Mouse (Mus musculus): ENCODE results near the gene Rab8a. TPM values are rescaled to one million over a fixed set of nuclear protein-coding genes. Genes with fewer than 3 reads are reported as not detected.
"Not testable (repeated sequence)": the region's sequence is repeated elsewhere in the genome, so short reads cannot be mapped to it uniquely, and the experiment has no call there.

Rab8a gene
- 94.1 and 96.0 TPM in 2 replicates for polyA plus RNA-seq (2015; fragmentation: Nextera tagmentation; extraction: Ambion mirVana)

DNA sequence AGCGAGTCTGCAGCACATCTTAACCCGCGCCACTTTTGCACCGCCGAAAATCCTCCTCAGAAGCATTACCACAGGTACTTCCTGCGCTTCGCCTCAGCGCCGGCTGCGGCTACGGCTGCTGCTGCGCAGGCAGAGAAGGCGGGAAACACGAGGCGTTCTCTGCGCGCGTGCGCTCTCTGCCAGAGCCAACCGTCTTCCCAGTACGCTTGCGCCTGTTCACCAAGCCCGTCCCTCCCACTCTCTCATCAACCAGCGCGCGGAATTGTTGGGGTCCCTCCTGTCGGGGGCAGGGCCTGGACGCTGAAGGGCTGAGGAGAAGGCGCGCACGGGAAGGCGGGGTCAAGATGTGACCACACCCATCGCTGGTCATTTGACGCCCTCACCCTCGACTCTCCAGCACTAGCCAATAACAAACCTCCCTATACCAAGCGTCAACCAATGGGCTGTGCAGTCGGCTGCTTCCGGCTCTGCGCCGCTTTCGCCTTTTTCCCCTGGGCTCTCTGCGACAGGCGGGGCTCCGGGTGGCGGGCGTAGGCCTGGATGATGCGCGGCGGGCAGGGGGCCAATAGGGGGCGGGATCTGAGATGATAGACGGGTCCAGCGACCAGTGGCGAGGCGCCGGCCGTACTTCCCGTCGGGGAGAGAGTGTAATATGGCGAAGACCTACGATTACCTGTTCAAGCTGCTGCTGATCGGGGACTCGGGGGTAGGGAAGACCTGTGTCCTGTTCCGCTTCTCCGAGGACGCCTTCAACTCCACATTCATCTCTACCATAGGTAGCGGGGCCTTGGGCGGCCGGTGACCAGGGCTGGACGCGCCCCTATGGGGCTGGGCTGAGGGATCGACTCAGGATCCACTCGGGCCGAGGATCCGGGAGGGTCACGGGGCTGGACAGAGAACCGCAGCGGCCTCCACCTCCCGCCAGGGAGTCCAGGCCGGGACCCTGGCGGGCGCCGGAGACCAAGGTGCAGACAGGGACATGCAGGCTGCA, at the start of gene Rab8a:
Gene Rab8a (plus strand): TSS at position 494 of the 991 bp plus-strand sequence.
- H3K4me3 ChIP-seq, result peak within 1 kb of the TSS; percentile 96
- H3K9me3 ChIP-seq, result no peaks in the 10 kb centered on the region
- H3K4me1 ChIP-seq (replicated peaks), result peaks cover 31% of the 10 kb centered on the region
- H3K36me3 ChIP-seq, result peaks cover 11% of the 10 kb centered on the region
- peak within 1 kb of the TSS; percentile 98 for H3K9ac ChIP-seq
- ATAC-seq (ENCODE audit: low FRiP score), result peak; percentile 99
- under 1% methylated on average over 81 of the region's 82 CpGs for WGBS
- peak within 1 kb of the TSS; percentile 87 for H3K4me2 ChIP-seq
- peak within 1 kb of the TSS; percentile 91 for H3K27ac ChIP-seq
- no peaks in the 10 kb centered on the region for H3K27me3 ChIP-seq

DNA sequence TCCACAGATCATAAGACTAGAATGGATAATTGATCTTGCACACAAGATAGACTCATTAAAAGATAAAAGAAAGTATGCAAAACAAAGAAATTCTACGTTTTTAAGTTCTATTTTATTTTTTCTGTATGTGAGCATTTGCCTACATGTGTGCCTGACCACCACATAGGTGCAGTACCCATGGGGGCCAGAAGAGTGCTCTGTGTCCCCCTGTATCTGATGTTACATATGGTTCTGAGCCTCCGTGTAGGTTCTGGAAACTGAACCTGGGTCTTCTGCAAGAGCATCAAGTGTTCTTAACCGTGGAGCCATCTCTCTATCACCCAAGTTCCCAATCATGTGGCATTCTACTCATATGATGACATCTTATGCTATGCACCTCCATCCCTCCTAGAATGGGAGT, 48.5 kb upstream of the Rab8a start:
- Histone ChIP-seq H3K27ac (no peak overlapping the region), H3K9me3 (no peaks in the 10 kb centered on the region), H3K9ac (no peak overlapping the region), H3K27me3 (no peaks in the 10 kb centered on the region), H3K4me2 (no peak overlapping the region), H3K36me3 (no peaks in the 10 kb centered on the region), H3K4me1 (replicated peaks) (no peaks in the 10 kb centered on the region), H3K4me3 (no peak overlapping the region)
- WGBS, result 69% methylated on average over 3 of the region's 3 CpGs
- no peak for ATAC-seq (ENCODE audit: low FRiP score)

DNA sequence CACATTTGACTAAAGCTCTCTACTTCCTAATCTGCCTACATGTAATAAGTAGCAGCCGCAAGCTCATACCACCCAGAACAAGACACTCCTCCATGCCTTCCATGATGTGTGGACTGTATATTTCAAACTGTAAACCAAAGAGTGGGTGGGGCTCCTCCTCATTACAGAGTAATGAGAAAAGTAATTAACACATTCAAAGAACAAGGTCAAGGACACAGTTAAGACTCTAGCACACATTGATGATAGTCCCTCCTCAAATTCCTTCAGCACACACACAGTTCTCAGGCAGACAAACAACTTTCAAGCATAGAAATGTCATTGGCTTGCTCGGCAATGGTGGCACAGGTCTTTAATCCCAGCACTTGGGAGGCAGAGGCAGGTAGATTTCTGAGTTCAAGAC, 45.8 kb upstream of the Rab8a start:
- H3K9me3 ChIP-seq, result no peaks in the 10 kb centered on the region
- 91% methylated on average over 2 of the region's 2 CpGs for WGBS
- ATAC-seq (ENCODE audit: low FRiP score), result no peak

DNA sequence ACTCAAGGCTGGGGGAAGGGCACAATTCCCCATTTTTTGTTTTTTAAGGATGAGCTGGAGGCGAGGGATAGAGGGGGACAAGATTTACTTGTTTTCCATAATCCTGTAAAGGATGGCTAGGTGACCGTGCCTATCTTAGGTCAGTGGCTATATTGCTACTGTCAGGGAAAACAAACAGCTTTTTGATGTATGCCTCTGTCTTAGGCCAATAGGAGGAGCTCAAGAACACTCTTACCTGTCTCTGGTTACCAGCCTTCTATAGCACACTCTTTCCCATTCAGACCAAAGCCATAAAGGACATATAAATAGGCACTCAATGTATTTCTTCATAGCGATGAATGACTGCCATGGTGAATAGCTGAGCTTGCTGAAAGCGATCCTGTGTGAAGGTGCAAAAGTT, 42.4 kb upstream of the Rab8a start:
- Histone ChIP-seq H3K27me3 (no peaks in the 10 kb centered on the region), H3K9ac (no peak overlapping the region), H3K36me3 (no peaks in the 10 kb centered on the region), H3K4me1 (replicated peaks) (no peaks in the 10 kb centered on the region), H3K9me3 (no peaks in the 10 kb centered on the region), H3K27ac (no peak overlapping the region), H3K4me2 (no peak overlapping the region), H3K4me3 (no peak overlapping the region)
- no peak for ATAC-seq (ENCODE audit: low FRiP score)
- 50% methylated on average over 4 of the region's 4 CpGs for WGBS

More for the DNA sequence above, 45.8 kb upstream of the Rab8a start:
- Histone ChIP-seq H3K36me3 (no peaks in the 10 kb centered on the region), H3K27ac (no peak overlapping the region), H3K27me3 (no peaks in the 10 kb centered on the region), H3K4me3 (no peak overlapping the region), H3K4me1 (replicated peaks) (no peaks in the 10 kb centered on the region), H3K4me2 (no peak overlapping the region), H3K9ac (no peak overlapping the region)

DNA sequence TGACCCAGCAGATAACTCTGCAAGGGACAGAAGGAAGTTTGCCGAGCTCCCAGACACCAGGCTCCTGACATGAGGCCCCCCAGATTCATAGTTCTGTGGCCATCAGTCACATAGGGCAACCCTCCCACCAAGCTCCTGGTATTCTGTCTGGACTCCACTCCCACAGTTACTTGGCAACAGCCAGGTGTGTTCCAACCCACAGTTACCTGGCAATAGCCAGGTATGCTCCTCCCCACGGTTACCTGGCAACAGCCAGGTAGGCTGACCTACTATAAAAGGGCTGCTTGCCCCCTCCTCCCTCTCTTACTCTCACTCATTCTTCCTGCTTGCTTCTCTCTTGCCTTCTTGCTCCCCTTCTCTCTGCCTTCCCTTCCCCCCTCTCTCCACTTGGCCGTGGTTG, 39.5 kb upstream of the Rab8a start:
- H3K27me3 ChIP-seq; ATAC-seq (ENCODE audit: low FRiP score); H3K4me3 ChIP-seq; H3K9me3 ChIP-seq; H3K27ac ChIP-seq; H3K4me1 ChIP-seq (replicated peaks); H3K4me2 ChIP-seq; H3K36me3 ChIP-seq; H3K9ac ChIP-seq: not testable (repeated sequence)
- 71% methylated on average over 3 of the region's 3 CpGs for WGBS

DNA sequence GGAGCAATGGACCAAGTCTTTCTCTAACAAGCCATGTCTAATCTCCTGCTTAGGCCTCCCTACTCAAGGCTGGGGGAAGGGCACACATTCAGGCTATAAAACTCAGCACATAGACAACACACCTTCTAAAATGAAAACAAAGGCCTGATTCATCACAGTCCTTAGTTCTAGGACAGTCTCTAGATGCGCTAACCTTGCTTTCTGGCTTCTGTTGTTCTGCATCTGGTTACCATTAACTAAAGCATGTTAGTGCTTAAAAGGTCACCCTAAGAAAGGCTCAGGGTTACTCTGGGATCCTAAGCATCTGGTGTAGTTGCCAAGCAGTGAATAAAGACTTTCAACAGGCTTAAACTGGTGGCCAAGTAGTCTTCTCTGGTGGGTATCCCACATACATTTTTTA, 39.0 kb upstream of the Rab8a start:
- Histone ChIP-seq H3K36me3 (no peaks in the 10 kb centered on the region), H3K4me3 (no peak overlapping the region), H3K27ac (no peak overlapping the region), H3K27me3 (no peaks in the 10 kb centered on the region), H3K4me2 (no peak overlapping the region), H3K4me1 (replicated peaks) (no peaks in the 10 kb centered on the region), H3K9ac (no peak overlapping the region), H3K9me3 (no peaks in the 10 kb centered on the region)
- no peak for ATAC-seq (ENCODE audit: low FRiP score)
- 81% methylated on average over 1 of the region's 1 CpGs for WGBS

DNA sequence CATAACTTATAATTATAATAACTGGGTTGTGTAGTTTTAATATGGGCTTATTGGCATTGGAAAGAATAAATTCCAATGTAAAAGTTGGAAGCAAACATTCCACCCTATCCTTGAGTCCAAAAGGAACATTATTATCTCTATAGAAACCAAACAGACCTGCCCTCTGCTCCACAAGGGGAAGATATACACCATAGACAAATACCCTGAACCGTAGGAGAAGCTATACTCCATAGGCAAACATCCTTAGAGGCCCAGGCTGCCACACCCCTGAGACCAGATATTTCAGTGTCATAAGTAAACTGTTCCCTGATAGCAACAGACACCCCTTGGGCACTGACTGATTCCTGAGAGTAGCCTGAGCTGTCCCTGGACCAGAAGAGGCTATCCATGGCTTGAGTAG, 33.2 kb upstream of the Rab8a start:
- no peak overlapping the region for H3K27ac ChIP-seq
- H3K4me3 ChIP-seq, result no peak overlapping the region
- 88% methylated on average over 1 of the region's 1 CpGs for WGBS
- no peaks in the 10 kb centered on the region for H3K27me3 ChIP-seq
- no peaks in the 10 kb centered on the region for H3K9me3 ChIP-seq
- no peaks in the 10 kb centered on the region for H3K36me3 ChIP-seq
- no peak overlapping the region for H3K9ac ChIP-seq
- no peaks in the 10 kb centered on the region for H3K4me1 ChIP-seq (replicated peaks)
- H3K4me2 ChIP-seq, result no peak overlapping the region
- ATAC-seq (ENCODE audit: low FRiP score), result no peak

DNA sequence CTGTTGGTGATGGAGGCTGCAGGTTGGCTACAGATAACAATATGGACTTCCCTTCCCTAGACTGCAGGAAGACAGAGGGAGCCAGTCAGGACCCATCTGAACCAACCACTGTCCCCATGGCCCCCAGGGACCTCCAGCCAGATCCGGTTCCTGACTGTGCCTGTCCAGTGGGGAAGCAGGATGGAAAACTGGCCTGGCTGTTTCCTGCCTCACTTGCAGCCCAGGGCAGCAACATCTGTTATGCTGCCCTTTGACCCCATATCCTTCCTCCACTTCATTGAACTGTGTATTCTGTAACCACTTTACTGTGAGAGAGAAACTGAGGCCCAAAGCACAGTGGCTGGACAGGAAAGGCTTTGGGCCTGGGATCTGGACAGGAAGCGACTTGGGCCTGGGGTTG, 29.7 kb upstream of the Rab8a start:
- Histone ChIP-seq H3K27ac (0 out of 2 replicates have a peak overlapping the region, but pooled peaks have one; percentile 8), H3K4me2 (no peak overlapping the region), H3K36me3 (no peaks in the 10 kb centered on the region), H3K4me1 (replicated peaks) (peaks cover 7% of the 10 kb centered on the region), H3K9me3 (no peaks in the 10 kb centered on the region), H3K4me3 (no peak overlapping the region), H3K27me3 (no peaks in the 10 kb centered on the region), H3K9ac (no peak overlapping the region)
- WGBS, result 62% methylated on average over 2 of the region's 2 CpGs
- no peak for ATAC-seq (ENCODE audit: low FRiP score)

DNA sequence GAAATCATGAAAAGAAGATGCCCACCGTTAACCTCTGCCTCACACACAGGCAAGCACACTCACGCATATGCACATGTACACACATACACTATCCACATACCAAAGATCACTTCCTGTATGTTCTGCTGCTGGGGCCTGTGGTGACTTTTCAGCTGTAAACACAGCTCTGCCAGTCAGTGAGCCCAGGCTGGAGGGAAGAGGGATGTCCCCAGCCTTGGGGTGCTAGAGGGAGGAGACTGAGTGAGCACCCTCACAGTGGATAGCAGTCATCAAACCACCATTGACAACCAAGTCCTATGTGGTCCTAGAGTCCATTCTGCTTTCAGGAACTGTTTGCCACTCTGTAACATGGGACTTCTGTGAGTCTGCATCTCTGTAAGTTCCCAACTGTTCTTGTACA, 29.1 kb upstream of the Rab8a start:
- Histone ChIP-seq H3K4me1 (replicated peaks) (peaks cover 14% of the 10 kb centered on the region), H3K4me2 (no peak overlapping the region), H3K27ac (0 out of 2 replicates have a peak overlapping the region, but pooled peaks have one; percentile 8), H3K9me3 (no peaks in the 10 kb centered on the region), H3K27me3 (no peaks in the 10 kb centered on the region), H3K36me3 (no peaks in the 10 kb centered on the region), H3K4me3 (no peak overlapping the region), H3K9ac (no peak overlapping the region)
- 90% methylated on average over 2 of the region's 2 CpGs for WGBS
- no peak for ATAC-seq (ENCODE audit: low FRiP score)

DNA sequence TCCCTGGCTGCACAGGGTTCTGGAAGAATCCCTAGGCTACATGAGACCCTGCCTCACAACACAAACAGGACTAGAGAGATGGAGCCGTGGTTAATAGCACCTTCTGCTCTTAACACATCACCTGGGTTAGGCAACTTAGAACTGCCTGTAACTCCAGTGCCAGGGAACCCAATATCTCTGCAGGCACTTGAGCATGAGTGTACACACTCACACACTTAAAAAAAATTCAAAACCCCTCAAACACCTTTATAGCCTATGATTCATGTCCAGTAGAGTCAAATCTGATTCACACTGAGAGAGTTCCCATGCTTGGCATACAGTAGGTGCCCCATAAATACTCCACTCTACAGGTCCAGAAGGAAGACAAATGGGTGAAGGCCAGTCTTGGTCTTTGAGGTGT, 28.6 kb upstream of the Rab8a start:
- 79% methylated on average over 1 of the region's 1 CpGs for WGBS
- no peak overlapping the region for H3K9ac ChIP-seq
- no peak overlapping the region for H3K27ac ChIP-seq
- H3K9me3 ChIP-seq, result no peaks in the 10 kb centered on the region
- ATAC-seq (ENCODE audit: low FRiP score), result no peak
- no peaks in the 10 kb centered on the region for H3K27me3 ChIP-seq
- no peaks in the 10 kb centered on the region for H3K36me3 ChIP-seq
- H3K4me2 ChIP-seq, result no peak overlapping the region
- peaks cover 19% of the 10 kb centered on the region for H3K4me1 ChIP-seq (replicated peaks)
- H3K4me3 ChIP-seq, result no peak overlapping the region

DNA sequence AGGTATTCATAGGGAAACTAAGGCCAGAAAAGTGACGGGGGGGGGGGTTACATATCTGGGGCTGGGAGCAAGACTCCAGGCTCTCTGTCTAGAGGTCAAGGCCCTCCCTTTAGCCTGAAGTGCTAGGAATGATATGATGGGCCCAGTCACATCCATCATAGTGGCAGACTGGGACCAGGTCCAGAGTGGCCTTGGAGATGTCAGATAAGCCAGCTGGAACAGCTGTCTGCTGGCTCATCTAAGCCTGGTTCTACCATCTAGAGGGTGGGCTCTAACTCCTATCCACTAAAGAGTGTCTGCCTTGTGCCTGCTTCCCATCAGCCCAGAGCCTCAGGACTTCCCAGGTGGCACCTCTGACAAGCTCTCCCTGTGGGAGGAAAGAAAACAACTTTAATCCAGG, 28.1 kb upstream of the Rab8a start:
- Histone ChIP-seq H3K27ac (no peak overlapping the region), H3K27me3 (no peaks in the 10 kb centered on the region), H3K9me3 (no peaks in the 10 kb centered on the region), H3K9ac (no peak overlapping the region), H3K4me1 (replicated peaks) (peaks cover 24% of the 10 kb centered on the region), H3K4me3 (no peak overlapping the region), H3K36me3 (no peaks in the 10 kb centered on the region), H3K4me2 (no peak overlapping the region)
- WGBS, result 77% methylated on average over 1 of the region's 1 CpGs
- no peak for ATAC-seq (ENCODE audit: low FRiP score)

DNA sequence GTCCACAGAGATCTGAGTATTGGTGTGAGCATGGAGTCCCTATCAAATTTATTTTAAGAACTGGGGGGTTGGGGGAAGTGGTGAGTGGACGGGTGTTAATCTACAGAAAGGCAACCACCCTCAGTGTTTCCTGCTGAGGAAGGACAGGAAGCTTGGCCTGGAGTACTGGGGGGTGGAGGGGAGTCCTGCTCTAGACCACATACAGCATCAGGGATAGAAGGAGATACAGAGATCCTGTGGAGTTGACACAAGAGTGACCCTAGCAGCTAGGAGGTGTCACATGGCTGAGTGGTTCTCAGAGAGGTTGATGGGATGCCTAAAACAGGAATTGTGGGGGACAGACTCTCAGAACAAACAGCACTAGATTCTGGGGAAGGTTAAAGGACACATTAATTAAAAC, 27.5 kb upstream of the Rab8a start:
- H3K36me3 ChIP-seq, result peaks cover 2% of the 10 kb centered on the region
- no peak overlapping the region for H3K4me2 ChIP-seq
- no peak for ATAC-seq (ENCODE audit: low FRiP score)
- H3K27me3 ChIP-seq, result no peaks in the 10 kb centered on the region
- no peak overlapping the region for H3K27ac ChIP-seq
- H3K9ac ChIP-seq, result no peak overlapping the region
- H3K4me3 ChIP-seq, result no peak overlapping the region
- 84% methylated on average over 1 of the region's 1 CpGs for WGBS
- peaks cover 25% of the 10 kb centered on the region for H3K4me1 ChIP-seq (replicated peaks)
- H3K9me3 ChIP-seq, result no peaks in the 10 kb centered on the region
